Mouse (Mus musculus) left cerebral cortex, adult 8-10 months (tissue): ENCODE results near the gene Bbc3. TPM values are rescaled to one million over a fixed set of nuclear protein-coding genes. Genes with fewer than 3 reads are reported as not detected.
"Not testable (repeated sequence)": the region's sequence is repeated elsewhere in the genome, so short reads cannot be mapped to it uniquely, and the experiment has no call there.

Source experiments
- DNase-seq, 2 experiments: peaks; one replicate each; pipeline ENCODE4 v3.0.0; 2022; ENCODE audit warnings: low spot score in 2 of 2
- total RNA-seq, 4 experiments: library from RNA; stranded (reverse); gene quantifications; 2 replicates each; pipeline ENCODE4 v1.2.4; 2022

The Bbc3 gene
- total RNA-seq = 10 to 100 TPM in 3 of 4 experiments, 1 to 10 TPM in 1; 9.2 to 15.8 (median 12.0) TPM

GRCm38 (mm10) chr7:16308093-16308492 lies at the start of gene Bbc3:
Gene Bbc3 (plus strand): TSS chr7:16308393.
- not testable (repeated sequence) for DNase-seq

GRCm38 (mm10) chr7:16259110-16259590 lies 49.0 kb upstream of the Bbc3 start, which contains the start of gene C5ar1:
Gene C5ar1 (minus strand): TSS chr7:16259540.
- DNase-seq = no peak

GRCm38 (mm10) chr7:16261097-16261496 lies 47.1 kb upstream of the Bbc3 start:
- DNase-seq = no peak

- no peak for DNase-seq
These were observed 45.0 kb upstream of the Bbc3 start for GRCm38 (mm10) chr7:16263015-16263787.

GRCm38 (mm10) chr7:16263843-16264242 lies 44.4 kb upstream of the Bbc3 start:
- DNase-seq = no peak

GRCm38 (mm10) chr7:16265856-16266255 lies 42.3 kb upstream of the Bbc3 start:
- no peak for DNase-seq

GRCm38 (mm10) chr7:16266593-16266992 lies 41.6 kb upstream of the Bbc3 start:
- not testable (repeated sequence) for DNase-seq

GRCm38 (mm10) chr7:16271139-16271538 lies 37.1 kb upstream of the Bbc3 start:
- no peak for DNase-seq

- DNase-seq = peak; percentile 48 to 70
These were observed 35.5 kb upstream of the Bbc3 start for GRCm38 (mm10) chr7:16272681-16273080.

GRCm38 (mm10) chr7:16273081-16273765 lies 35.0 kb upstream of the Bbc3 start, which contains the start of gene Inafm1:
Gene Inafm1 (minus strand): TSS chr7:16273617.
- peak; percentile 58 to 82 for DNase-seq

- DNase-seq = peak; percentile 58 to 64
These were observed 34.4 kb upstream of the Bbc3 start for GRCm38 (mm10) chr7:16273766-16274140.

- DNase-seq = no peak
These were observed 33.0 kb upstream of the Bbc3 start for GRCm38 (mm10) chr7:16274922-16275890.

GRCm38 (mm10) chr7:16280721-16281120 lies 27.5 kb upstream of the Bbc3 start:
- no peak for DNase-seq

GRCm38 (mm10) chr7:16282334-16282733 lies 25.9 kb upstream of the Bbc3 start:
- no peak for DNase-seq

- no peak for DNase-seq
These were observed 24.2 kb upstream of the Bbc3 start for GRCm38 (mm10) chr7:16284001-16284400.

GRCm38 (mm10) chr7:16284904-16285303 lies 23.3 kb upstream of the Bbc3 start:
- no peak for DNase-seq

GRCm38 (mm10) chr7:16285450-16286025 lies 22.7 kb upstream of the Bbc3 start:
- DNase-seq = peak in 1 of 2 experiments; percentile 64

- peak; percentile 95 to 99 for DNase-seq
These were observed 21.9 kb upstream of the Bbc3 start, which contains the start of gene Ccdc9 for GRCm38 (mm10) chr7:16286026-16286961. Gene Ccdc9 (minus strand): TSS chr7:16286795.

- no peak for DNase-seq
These were observed 21.2 kb upstream of the Bbc3 start for GRCm38 (mm10) chr7:16287016-16287415.

- DNase-seq = no peak
These were observed 20.4 kb upstream of the Bbc3 start for GRCm38 (mm10) chr7:16287791-16288190.
